Mouse (Mus musculus) embryonic fibroblast, embryonic 13.5 days (primary cell): Measurements from ENCODE around the gene Galnt17.

Experiments
- CTCF ChIP-seq: IDR thresholded peaks from 2 replicates; pipeline ENCODE4 v1.5.1; 2011; ENCODE audit warnings: mild to moderate bottlenecking, control low read depth, low read length, moderate library complexity, borderline replicate concordance; ENCODE audit not compliant: insufficient read depth
- POLR2A ChIP-seq: IDR thresholded peaks from 2 replicates; pipeline ENCODE4 v1.6.1; 2011; ENCODE audit warnings: low read depth, mild to moderate bottlenecking, control low read depth, low read length, moderate library complexity

GRCm38 (mm10) chr5:131248416-131248815, 59.9 kb downstream of the Galnt17 start:
- TF ChIP-seq CTCF = no peak
- no peak for TF ChIP-seq POLR2A
